Mouse (Mus musculus): ENCODE results near the gene Kalrn.

Gene Kalrn

DNA sequence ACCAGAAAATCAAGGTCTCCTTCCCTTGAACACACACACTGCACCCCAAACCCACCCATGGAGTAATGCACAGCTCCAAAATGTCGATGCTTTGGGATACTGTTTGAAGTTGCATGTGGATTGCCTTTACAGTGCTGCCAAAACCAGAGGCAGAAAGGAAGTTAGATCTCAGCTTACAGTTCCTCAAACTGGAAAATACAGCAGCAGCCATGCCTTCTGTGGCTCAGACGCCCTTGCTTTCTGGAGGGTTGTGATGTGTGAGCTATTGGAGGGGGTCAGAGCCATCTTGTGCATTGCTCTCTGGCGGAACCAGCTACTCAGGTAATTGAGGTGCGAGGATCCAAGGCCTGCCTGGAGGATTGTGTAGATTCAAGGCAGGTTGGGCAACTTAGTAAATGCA is 636.4 kb downstream of the Kalrn start:
- DNase-seq (ENCODE audit: low spot score) = no peak

GRCm38 (mm10) chr16:33935407-33935785 is 637.9 kb downstream of the Kalrn start:
- no peak for DNase-seq (ENCODE audit: low spot score)

GRCm38 (mm10) chr16:33934701-33935406 is 638.5 kb downstream of the Kalrn start:
- no peak for DNase-seq (ENCODE audit: low spot score)

DNA sequence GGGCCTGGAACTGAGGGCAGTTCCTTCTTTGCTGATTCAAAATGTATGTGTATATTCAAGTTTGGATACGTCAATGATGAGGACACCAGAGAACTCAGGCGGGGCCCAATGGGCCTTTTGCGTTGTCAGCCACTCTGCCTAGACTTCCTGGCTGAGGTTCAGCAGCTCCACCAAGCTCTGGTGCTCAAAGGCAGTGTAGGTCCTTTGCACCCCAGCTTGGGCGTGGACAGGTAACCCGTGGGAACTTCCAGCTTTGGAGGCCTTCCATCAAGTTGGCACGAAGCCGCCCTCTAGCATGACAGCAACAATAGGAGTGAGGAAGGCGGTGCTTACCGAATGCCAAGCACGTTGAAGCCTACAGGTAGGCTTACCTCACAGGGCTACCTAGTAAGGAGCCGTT is 639.9 kb downstream of the Kalrn start:
- no peak for DNase-seq (ENCODE audit: low spot score)

GRCm38 (mm10) chr16:33932126-33932525 is 641.2 kb downstream of the Kalrn start:
- DNase-seq (ENCODE audit: low spot score) = peak; percentile 60

GRCm38 (mm10) chr16:33931682-33932081 is 641.6 kb downstream of the Kalrn start:
- DNase-seq (ENCODE audit: low spot score) = no peak

DNA sequence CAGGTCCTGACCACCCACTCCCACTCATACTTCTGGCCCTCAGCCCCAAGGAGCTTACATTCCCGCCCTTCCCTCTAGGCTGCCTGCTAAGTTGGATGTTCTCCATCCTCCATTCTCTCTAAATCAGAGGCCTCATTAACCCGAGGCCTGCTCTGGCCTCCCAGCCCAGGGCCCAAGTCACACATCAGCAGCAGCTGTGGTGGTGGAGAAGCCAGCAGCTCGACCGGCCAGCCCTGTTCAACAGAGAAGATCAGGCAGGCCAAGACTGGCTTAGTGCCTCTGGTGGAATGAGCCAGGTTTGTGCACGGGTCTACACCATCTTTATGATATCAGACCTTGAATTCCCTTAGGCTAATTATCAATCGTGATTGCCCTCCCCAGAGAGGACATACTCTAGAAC is 642.5 kb downstream of the Kalrn start:
- no peak for DNase-seq (ENCODE audit: low spot score)

DNA sequence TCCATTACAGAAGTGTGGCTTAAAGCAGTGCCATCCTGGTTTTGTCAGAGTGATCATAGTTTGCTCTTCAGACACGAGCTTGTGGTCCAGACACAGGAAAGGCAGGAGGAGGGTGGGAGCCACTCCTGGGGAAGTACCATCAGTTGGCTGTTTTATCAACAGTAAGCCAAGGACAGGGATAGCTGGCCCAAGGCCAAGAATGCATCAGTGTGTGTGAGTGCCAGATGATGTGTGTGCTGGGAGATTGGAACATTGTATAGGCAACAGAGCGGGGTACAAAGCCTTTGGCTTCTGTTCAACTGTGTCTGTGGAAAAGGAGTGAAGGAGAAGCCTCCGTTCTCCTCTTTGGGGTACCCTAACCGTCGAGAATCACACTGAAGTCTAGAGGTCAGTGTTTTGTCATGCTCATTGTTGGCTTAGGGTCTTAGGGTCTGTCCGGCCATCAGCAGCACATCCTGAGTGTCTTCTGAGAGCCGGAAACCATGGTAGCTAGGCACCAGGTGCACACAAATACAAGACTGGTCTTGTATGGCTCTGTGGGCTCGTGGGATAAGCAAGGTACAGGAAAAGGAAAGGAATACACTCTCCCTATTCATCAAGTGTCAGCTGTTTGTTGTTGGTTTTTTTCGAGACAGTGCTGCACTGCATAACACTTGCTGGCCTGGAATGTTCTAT is 644.4 kb downstream of the Kalrn start:
- DNase-seq (ENCODE audit: low spot score) = no peak

- no peak for DNase-seq (ENCODE audit: low spot score)
Observed at GRCm38 (mm10) chr16:33927263-33927824, 646.0 kb downstream of the Kalrn start.

GRCm38 (mm10) chr16:33923758-33924157 is 649.6 kb downstream of the Kalrn start:
- DNase-seq (ENCODE audit: low spot score) = no peak

DNA sequence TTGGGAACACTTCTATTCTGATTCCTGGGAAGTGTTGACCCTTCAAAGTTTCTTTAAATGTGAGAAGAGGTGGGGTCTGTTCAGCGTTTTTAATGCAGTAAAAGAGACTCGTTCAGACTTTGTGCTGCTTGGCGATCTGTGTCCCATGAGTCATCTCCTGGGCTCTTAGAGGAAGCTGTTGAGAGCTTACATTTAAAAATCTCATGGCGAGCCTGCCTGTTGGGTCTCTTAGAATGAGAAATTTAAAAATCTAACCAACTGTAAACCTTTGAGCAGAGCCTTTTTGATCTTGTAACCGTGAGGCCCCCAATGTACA is 650.4 kb downstream of the Kalrn start:
- no peak for DNase-seq (ENCODE audit: low spot score)

- DNase-seq (ENCODE audit: low spot score) = peak; percentile 21
Observed at GRCm38 (mm10) chr16:33922111-33923000, 651.0 kb downstream of the Kalrn start.

- no peak for DNase-seq (ENCODE audit: low spot score)
Observed at GRCm38 (mm10) chr16:33921514-33921913, 651.8 kb downstream of the Kalrn start.
